Mouse (Mus musculus) layer of hippocampus, adult 18-20 months (tissue): ENCODE data around the gene Hist1h2bn. TPM values are rescaled to one million over a fixed set of nuclear protein-coding genes. Genes with fewer than 3 reads are reported as not detected.
A peak's percentile ranks its signal among the peaks of the same experiment; 100 is the strongest.

Source experiments
- DNase-seq, 2 experiments: peaks; one replicate each; pipeline ENCODE4 v3.0.0; 2022; ENCODE audit warnings: low spot score in 2 of 2
- total RNA-seq, 2 experiments: library from RNA; stranded (reverse); gene quantifications; 2 replicates each; pipeline ENCODE4 v1.2.3; 2021

Gene Hist1h2bn
- total RNA-seq, 2 experiments from 2014 or later: 2.7 to 6.6 TPM

- DNase-seq: no peak
Observed at GRCm38 (mm10) chr13:21727948-21728572, 25.9 kb upstream of the Hist1h2bn start.

GRCm38 (mm10) chr13:21729544-21729943, 24.4 kb upstream of the Hist1h2bn start:
- no peak for DNase-seq

GRCm38 (mm10) chr13:21733466-21733865, 20.5 kb upstream of the Hist1h2bn start:
- DNase-seq: no peak

GRCm38 (mm10) chr13:21734010-21734905, 19.7 kb upstream of the Hist1h2bn start:
- DNase-seq: peak; percentile 56 to 81

GRCm38 (mm10) chr13:21734906-21735767, 18.8 kb upstream of the Hist1h2bn start, which contains the start of gene Hist1h4j:
Gene Hist1h4j, plus strand, starts transcription at chr13:21735064.
- DNase-seq: peak; percentile 67 to 82

- DNase-seq: no peak
Observed at GRCm38 (mm10) chr13:21745006-21745405, 8.9 kb upstream of the Hist1h2bn start.

GRCm38 (mm10) chr13:21749387-21750158, 4.3 kb upstream of the Hist1h2bn start:
- no peak for DNase-seq

GRCm38 (mm10) chr13:21750159-21751017, 3.5 kb upstream of the Hist1h2bn start, which contains the start of gene Hist1h4k:
Gene Hist1h4k, minus strand, starts transcription at chr13:21750505.
- peak; percentile 89 to 93 for DNase-seq

GRCm38 (mm10) chr13:21751417-21751816, 2.5 kb upstream of the Hist1h2bn start:
- no peak for DNase-seq

GRCm38 (mm10) chr13:21751827-21752226, 2.1 kb upstream of the Hist1h2bn start:
- DNase-seq: no peak

GRCm38 (mm10) chr13:21752356-21752755, 1.6 kb upstream of the Hist1h2bn start:
- DNase-seq: no peak

- DNase-seq: no peak
Observed at GRCm38 (mm10) chr13:21753051-21753523, 836 bp upstream of the Hist1h2bn start.

GRCm38 (mm10) chr13:21754294-21755001, 525 bp downstream of the Hist1h2bn start:
- DNase-seq: peak in 1 of 2 experiments; percentile 27

- DNase-seq: no peak
Observed at GRCm38 (mm10) chr13:21755707-21756106, 1.8 kb downstream of the Hist1h2bn start.

- peak; percentile 33 to 86 for DNase-seq
Observed at GRCm38 (mm10) chr13:21778814-21779766, 25.2 kb downstream of the Hist1h2bn start.

- peak; percentile 13 to 69 for DNase-seq
Observed at GRCm38 (mm10) chr13:21779767-21780731, 26.1 kb downstream of the Hist1h2bn start, which contains the start of gene Hist1h1b. Gene Hist1h1b, minus strand, starts transcription at chr13:21780625.
